Mouse (Mus musculus): ENCODE results near the gene Oma1.

The Oma1 gene

DNA sequence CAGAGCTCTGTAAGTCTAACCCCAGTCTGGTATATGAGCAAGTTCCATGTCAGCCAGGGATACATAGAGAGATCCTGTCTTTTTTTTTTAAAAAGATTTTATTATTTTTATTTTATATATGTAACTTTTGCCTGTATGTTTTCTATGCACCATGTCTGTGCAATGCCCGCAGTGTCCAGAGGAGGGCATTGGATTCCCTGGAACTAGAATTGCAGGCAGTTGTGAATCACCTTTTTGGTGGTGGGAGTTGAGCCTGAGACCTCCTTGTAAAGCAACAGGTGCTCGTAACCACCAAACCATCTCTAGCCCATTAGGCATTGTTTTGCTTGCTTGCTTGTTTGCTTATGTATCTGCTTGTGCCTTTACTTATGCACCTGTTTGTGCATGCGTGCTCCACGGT, 35.6 kb downstream of the Oma1 start:
- intact Hi-C loops (cut with DNase I), result loop anchor here (5.0 to 10.0 kb wide), 3 partner anchors 37 to 362 kb away; partner anchors contain the start of gene Oma1

DNA sequence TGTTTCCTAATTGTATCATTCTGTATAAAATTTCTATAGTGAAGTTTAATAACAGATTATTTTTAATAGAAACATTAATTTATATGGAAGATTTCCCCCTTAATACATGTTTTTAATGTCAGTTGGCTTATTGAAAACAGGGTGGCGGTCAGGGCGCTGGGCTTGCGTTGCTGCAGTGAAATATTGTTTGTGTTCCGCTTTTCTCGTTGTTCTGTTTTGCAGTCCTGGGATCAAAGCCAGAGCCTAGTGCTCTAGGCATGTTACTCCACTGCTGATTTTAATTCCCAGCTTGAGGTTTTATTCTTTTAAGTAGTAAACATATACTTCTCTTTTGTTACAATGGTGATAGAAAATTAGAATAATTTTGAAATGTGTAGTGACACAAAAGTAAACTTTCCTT, 39.3 kb downstream of the Oma1 start:
- intact Hi-C loops (cut with DNase I), result no loop called here

- intact Hi-C loops (cut with DNase I), result no loop called here
These were observed 43.8 kb downstream of the Oma1 start for GRCm38 (mm10) chr4:103357457-103357856.

DNA sequence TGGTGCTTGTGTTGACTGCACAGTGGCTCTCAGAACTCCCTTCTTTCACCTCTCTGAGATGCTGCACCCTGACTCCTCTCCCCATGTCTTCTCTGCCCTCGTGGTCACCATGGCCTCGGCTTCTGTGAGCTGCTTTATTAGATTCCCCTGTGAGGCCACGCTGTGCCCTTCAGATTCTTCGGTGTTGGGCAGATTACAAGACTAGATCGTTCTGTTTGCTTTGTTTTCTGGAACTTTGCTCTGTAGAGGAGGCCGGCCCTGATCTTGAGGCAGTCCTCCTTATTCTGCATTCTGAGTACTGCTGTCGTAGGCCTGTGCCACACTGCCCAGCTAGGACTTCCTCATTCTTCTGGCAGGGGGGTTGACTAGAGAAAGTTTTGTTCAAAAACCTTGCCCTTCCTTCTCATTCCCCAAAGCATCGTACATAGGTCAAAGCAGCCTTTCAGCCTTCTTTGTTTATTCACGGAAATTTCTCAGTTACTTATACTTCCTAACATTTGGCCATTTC, 45.4 kb downstream of the Oma1 start:
- intact Hi-C loops (cut with DNase I), result no loop called here

DNA sequence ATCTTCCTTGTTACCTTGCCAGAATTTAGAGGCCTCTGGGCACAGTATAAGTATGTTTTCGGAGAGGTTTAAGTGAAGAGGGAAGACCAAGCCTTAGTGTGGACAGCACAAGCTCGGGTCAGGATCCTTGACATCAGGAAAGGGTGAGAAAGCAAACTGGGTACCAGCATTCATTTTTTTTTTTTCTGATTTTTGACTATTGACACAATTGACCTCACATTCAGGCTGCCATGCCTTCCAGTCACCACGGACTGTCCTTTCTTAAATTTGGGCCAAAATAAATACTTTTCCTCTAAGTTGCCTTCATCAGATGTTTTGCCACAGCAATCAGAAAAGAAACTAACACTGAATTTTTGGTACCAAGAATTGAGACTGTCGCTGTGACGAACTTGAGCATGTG, 68.6 kb downstream of the Oma1 start:
- intact Hi-C loops (cut with DNase I), result no loop called here

- intact Hi-C loops (cut with DNase I), result no loop called here
These were observed 71.4 kb downstream of the Oma1 start for GRCm38 (mm10) chr4:103385031-103385430.

DNA sequence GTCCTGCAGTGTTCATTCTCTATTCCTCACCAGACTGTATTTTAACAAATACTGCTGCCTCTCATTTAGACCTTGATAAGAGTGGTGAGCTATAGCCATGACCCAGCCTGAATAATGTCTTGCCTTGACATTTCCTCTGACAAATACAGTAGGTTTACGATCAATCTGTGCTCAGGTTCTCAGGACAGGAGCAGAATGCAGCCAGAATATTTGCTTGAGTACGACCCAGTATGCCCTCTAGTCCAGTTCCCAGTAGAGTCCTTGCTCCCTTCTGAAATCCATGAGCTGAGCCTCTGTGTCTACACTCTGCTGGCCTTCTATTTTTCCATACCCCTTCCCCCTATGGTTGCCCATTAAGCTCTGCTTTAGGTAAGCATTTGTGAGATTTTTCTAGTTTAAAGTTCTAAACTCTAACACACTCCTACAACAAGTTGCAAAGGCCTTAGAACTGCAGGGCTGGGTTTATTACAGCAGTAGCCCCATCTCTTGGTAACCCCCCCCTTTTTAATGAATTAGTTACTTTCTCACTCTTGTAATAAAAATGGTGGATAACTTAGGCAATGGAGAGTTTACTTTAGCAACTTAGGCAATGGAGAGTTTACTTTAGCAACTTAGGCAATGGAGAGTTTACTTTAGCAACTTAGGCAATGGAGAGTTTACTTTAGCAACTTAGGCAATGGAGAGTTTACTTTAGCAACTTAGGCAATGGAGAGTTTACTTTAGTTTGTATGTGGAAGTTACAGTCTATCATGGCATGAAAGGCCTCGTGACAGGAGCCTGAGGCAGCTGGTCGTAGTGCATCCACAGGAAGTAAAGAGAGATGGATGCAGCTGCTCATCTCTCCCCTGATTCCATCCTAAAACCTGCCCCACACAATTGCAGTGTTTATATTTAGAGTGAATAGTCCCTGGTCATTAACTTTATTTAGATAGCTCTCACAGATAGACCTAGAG, 72.5 kb downstream of the Oma1 start:
- intact Hi-C loops (cut with DNase I), result no loop called here

- intact Hi-C loops (cut with DNase I), result no loop called here
These were observed 73.7 kb downstream of the Oma1 start for GRCm38 (mm10) chr4:103387292-103387691.

DNA sequence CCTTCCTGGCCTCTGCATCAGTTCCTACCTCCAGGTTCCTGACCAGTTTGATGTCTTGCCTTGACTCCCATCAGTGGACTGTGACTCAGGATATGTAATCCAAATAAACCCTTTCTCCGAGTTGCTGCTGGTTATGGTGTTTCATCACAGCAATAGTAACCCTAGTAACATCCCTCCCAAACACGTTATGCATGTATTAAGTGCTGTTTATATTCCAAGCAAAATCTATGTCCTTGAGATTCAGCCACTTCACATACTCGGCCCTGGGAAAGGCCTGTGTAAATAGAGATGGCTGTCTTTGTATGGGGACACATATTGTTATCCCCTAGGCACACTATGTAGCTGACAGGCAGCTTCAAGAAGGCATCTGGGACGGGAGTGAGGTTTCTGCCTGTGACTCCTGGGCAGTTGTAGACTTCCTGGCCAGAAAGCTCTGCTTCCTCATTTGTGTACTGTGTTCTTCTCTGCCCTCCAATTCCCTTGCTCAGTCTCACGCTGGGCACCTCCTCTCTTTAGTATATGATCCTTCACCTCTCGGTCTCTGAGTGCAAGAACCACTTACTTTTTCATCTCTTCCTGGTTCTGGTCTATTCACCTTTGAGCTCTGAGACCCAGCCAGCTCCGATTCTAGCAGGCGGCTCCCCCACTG, 75.0 kb downstream of the Oma1 start:
- intact Hi-C loops (cut with DNase I), result no loop called here

DNA sequence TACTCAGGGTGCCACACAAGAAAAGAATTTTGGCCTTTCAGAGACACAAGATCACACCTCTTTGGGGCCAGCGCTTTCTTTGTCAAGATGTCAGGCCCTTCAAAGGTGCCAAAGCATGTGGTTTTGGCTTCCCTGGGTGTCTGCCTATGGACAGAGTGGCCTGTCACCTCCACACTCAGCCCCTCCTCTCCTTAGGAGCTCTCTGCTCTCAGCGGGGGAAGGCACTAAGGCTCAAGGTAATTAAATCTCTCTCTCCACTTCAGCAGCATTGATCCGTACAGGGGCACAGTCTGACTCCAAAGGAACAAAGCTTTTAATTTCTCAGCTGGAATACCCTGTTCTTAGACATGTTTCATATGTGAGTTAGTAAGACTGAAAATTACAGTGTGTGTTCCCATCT, 76.0 kb downstream of the Oma1 start:
- intact Hi-C loops (cut with DNase I), result no loop called here

GRCm38 (mm10) chr4:103390499-103390898, 76.9 kb downstream of the Oma1 start:
- intact Hi-C loops (cut with DNase I), result no loop called here

- intact Hi-C loops (cut with DNase I), result no loop called here
These were observed 81.5 kb downstream of the Oma1 start for GRCm38 (mm10) chr4:103395066-103395465.

DNA sequence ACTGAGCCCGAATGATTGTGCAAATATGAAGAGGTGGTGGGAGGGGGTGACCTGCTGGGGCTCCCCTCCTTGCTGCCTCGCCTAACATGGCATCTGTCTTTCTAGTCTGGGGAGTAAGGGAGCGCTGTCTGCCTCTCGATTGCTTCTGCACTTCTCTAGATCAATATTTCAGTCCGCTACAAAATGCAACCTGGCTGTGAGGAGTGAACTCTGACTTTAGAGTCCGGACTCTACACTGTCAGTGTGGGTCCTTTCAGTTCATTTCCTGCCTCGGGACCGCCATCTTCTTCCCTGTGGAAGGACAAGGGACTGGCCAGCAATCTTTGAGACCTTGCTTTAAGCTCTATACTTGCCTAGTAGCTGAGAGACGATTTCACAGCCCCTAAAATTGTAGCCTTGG, 82.3 kb downstream of the Oma1 start:
- intact Hi-C loops (cut with DNase I), result no loop called here

- intact Hi-C loops (cut with DNase I), result no loop called here
These were observed 83.3 kb downstream of the Oma1 start for GRCm38 (mm10) chr4:103396876-103397275.

DNA sequence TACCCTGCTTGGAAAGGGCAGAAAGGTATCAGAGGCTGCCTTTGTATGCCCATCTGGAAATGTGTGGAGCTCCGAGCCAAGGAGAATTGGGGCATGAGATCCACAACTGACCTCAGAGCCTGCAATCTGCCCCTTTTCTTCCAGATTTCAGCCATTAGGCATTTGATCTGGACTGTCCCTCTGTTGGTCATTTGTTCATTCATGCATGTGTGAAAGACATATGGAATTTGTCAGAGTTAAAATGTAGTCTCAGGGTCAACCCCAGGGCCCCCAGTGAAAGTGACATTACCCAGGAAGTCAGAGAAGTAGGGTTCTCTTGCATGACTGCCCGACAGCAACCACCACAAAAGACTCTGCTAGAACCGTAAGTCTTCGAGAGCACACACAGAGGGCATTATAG, 89.0 kb downstream of the Oma1 start:
- intact Hi-C loops (cut with DNase I), result no loop called here

GRCm38 (mm10) chr4:103405321-103405720, 91.7 kb downstream of the Oma1 start:
- intact Hi-C loops (cut with DNase I), result no loop called here

DNA sequence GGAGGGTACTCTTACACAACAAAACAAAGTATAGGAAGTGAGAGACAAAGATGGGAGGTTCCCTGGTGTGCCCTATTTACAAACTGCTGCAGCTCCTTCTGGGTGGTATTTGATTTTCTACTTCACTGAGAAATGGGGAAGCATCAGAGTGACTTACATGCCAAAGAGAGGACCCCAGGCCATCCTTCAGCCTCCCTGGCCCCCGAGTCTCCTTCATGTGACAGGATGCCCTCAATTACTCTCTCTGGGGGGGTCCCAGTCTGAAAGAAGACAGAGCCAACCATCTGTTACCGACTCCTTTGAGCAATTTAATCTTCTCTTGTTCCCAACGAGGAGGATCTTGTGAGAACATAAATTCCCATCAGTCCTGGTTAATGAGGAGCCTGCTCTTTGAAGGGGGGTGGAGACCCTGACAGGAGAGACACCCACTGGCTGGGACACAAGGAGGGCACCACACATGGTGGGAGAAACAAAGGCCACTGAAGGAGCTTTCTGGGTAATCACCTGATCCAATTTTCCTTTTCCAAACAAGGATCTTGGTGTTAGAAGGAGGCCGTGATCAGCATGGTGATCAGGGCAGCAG, 96.7 kb downstream of the Oma1 start:
- intact Hi-C loops (cut with DNase I), result loop anchor here (10.0 kb wide), 1 partner anchor 164 kb away; no protein-coding TSS in a partner anchor

All from adrenal gland (tissue).